Mouse (Mus musculus): Measurements from ENCODE around the gene 9030025P20Rik. TPM values are rescaled to one million over a fixed set of nuclear protein-coding genes. Genes with fewer than 3 reads are reported as not detected.
"Not testable (repeated sequence)": the region's sequence is repeated elsewhere in the genome, so short reads cannot be mapped to it uniquely, and the experiment has no call there.

The 9030025P20Rik gene
- total RNA-seq, 4 experiments from 2014 or later = 5.1 to 13.6 (median 9.7) TPM

DNA sequence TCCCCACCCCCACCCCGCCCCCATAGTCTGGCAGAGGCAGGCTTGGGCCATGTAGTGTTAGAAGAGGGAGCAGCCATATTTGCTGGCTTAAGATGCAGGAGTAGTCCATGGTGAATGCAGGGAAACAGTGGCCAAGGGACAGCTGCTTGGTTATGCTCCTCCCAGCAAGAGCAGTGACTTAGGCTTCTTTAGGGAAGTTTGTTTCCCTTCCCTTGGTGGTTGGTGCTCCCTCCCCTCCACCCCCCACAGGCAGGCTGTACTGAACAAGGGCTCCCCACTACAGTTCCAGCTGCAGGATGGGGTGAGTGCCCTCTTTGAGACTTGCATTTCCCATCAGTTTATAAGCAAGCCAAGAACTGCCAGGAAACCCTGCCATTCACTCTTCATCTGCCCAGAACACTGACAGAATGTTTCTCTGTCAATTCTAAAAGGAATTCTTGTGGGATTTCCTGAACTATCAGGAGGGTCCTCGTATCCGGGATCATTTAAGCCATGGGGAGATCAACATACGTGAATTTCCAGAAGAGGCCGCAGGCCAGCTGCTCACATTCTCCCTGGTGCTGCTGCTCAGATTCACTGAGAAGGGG, 11.9 kb downstream of the 9030025P20Rik start:
- not testable (repeated sequence) for DNase-seq

DNA sequence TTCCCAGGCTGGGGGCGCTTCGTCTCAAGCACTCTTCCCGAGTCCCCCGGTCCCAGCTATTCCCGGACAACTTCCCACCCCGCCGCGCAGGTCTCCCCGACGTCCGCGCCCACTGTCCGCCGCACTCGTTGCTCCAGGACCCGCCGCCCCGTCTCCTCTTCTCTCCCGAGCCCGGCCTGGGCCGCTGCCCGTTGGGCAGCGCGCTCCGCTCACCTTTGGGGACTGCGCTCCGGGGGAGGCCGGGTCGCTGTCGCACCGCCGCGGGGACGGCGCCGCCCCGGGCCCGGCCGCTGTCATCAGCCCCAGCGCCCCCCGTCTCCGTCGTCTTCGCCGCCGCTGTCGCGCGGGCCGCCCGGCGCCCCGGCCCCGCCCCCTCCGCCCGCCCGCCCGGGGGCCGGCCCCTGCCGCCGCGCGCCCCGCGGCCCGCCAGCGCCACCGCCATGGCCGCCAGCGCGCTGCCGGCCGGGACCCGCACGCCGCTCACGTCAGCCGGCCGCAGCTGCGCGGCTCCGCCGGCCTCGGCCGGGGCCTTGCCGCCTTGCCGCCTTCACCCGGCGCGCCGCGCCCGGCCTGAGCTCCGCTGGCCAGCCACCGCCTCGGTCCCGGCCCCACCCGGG, 14.4 kb downstream of the 9030025P20Rik start:
- not testable (repeated sequence) for DNase-seq

DNA sequence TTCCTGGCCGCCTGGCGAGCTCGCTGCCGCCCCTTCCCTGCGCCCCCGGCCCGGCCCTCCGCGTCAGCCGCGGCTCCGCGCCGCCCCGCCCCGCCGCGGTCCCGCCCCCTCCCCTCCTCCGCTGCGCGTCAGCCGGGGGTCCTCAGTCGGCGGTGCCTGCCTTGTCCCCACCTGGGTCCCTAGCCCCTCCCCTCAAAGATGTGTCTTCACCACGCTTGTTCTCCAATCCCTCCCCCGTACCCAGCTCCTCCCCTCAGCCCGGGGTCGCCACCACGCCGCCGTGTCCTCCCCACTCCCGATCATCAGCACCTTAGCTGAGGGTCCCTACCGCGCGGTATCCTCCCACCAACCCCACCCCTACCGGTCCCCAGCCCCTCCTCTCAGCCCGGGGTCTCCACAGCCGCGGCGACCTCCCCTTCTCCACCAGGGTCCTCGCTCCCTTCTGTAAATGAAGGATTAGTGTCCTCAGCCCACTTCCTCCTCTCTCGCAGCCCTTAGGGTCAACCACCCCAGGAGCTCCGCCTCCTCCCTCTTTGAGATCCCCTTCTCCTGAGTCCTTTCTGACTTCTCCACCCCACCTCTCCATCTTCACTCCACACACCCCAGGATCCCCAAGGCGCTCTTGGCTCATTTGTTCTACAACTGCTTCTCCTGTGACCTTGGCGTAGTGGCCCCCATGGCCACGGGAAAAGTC, 15.0 kb downstream of the 9030025P20Rik start:
- not testable (repeated sequence) for DNase-seq

DNA sequence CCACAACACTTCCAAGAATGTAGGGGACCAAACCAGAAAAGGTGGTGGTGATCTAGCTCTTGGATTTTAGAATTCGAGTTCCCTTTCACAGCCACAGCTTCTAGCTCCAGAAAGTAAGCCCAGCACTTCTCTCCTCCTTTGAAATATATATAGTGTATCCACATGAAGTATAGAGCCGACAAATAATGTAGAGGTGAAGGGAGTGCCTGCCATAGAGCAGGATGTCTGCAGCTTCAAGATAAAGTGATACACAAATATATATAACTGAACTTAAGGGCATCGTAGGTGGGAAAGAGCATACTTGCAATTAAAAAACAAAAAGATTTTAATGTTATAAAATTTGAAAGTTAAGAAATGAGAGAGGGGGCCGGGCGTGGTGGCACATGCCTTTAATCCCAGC, 15.9 kb downstream of the 9030025P20Rik start:
- not testable (repeated sequence) for DNase-seq

DNA sequence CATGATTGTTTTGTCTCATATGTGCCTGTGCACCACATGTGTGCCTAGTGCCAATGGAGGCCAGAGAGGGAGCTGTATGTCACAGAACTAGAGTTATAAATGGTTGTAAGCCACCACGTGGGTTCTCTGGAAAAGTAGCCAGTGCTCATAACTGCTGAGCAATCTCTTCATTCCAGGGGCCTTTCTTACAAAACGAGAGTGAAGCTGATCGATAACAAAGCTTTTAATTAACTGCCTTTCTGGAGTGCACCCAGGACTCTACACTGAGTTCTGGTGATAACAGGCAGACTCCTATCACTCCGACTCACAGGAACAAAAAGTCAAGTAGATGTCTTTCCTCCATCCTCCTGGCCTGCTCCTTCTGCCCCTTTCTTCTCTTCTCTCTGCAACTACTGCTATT, 21.8 kb downstream of the 9030025P20Rik start:
- not testable (repeated sequence) for DNase-seq

DNA sequence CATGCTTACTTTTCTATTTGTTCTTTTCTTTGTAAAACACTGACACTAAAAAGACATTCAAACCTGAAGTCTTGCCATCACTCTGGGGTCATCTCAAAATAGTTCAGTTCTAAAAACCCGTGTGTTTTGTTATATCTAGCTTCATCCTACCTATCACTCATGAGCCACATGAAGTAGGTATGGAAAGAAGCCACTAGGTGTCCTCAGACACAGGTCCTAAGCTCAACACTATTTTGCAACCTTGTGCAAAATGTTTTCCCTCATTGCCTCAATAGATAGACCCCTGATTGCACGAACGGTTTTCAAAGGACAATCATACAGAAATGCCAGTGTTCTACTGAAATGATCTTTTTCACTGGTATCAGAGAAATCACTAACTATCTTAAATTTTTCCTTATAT, 30.8 kb downstream of the 9030025P20Rik start:
- DNase-seq = not testable (repeated sequence)

DNA sequence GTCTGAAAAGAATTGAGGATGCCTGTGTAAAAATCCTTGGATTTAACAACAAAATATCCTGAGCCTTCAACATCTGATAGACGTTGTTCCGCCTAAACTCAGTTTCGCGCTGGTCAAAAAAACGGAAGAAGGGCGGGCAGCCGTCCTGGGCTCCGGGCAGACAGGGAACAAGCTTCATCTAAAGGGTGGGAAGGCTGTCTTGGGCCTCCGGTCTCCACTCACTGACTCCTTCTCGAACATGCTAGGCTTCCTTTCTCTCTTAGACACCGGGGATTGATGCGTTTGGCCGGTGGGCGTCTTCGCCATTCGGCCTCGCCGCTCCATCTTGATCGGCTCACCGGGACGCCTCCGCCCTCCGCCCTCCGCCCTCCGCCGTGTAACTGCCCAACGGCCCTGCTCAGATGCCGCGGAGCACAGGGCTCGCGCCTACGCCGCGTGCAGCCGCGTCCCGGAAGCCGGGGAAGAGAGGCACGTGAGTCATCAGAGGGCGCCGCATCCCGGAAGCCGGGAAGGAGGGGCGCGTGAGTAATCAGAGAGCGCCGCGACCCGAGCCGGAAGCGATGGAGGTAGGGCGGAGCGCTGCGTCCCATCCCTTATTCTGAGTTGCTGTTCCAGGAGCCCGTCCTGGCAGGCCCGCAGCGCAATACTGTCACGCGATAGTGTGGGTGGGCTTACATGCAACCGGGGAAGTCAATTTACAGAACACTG, 31.6 kb downstream of the 9030025P20Rik start, which contains the start of gene Gm3435:
Gm3435 (plus strand) TSS at position 471 of the 708 bp plus-strand sequence.
- DNase-seq = not testable (repeated sequence)

DNA sequence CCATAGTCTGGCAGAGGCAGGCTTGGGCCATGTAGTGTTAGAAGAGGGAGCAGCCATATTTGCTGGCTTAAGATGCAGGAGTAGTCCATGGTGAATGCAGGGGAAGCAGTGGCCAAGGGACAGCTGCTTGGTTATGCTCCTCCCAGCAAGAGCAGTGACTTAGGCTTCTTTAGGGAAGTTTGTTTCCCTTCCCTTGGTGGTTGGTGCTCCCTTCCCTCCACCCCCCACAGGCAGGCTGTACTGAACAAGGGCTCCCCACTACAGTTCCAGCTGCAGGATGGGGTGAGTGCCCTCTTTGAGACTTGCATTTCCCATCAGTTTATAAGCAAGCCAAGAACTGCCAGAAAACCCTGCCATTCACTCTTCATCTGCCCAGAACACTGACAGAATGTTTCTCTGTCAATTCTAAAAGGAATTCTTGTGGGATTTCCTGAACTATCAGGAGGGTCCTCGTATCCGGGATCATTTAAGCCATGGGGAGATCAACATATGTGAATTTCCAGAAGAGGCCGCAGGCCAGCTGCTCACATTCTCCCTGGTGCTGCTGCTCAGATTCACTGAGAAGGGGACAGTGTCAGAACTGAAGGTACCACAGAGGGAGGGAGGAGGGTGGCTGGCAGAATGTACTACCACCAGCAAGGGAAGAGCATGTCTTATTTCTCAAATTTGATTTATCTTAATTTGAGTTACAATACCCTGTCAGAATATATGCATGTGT, 43.4 kb downstream of the 9030025P20Rik start:
- peak; percentile 11 for DNase-seq

DNA sequence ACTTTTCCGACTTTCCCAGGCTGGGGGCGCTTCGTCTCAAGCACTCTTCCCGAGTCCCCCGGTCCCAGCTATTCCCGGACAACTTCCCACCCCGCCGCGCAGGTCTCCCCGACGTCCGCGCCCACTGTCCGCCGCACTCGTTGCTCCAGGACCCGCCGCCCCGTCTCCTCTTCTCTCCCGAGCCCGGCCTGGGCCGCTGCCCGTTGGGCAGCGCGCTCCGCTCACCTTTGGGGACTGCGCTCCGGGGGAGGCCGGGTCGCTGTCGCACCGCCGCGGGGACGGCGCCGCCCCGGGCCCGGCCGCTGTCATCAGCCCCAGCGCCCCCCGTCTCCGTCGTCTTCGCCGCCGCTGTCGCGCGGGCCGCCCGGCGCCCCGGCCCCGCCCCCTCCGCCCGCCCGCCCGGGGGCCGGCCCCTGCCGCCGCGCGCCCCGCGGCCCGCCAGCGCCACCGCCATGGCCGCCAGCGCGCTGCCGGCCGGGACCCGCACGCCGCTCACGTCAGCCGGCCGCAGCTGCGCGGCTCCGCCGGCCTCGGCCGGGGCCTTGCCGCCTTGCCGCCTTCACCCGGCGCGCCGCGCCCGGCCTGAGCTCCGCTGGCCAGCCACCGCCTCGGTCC, 45.7 kb downstream of the 9030025P20Rik start:
- not testable (repeated sequence) for DNase-seq

DNA sequence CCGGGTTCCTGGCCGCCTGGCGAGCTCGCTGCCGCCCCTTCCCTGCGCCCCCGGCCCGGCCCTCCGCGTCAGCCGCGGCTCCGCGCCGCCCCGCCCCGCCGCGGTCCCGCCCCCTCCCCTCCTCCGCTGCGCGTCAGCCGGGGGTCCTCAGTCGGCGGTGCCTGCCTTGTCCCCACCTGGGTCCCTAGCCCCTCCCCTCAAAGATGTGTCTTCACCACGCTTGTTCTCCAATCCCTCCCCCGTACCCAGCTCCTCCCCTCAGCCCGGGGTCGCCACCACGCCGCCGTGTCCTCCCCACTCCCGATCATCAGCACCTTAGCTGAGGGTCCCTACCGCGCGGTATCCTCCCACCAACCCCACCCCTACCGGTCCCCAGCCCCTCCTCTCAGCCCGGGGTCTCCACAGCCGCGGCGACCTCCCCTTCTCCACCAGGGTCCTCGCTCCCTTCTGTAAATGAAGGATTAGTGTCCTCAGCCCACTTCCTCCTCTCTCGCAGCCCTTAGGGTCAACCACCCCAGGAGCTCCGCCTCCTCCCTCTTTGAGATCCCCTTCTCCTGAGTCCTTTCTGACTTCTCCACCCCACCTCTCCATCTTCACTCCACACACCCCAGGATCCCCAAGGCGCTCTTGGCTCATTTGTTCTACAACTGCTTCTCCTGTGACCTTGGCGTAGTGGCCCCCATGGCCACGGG, 46.4 kb downstream of the 9030025P20Rik start:
- DNase-seq = not testable (repeated sequence)

DNA sequence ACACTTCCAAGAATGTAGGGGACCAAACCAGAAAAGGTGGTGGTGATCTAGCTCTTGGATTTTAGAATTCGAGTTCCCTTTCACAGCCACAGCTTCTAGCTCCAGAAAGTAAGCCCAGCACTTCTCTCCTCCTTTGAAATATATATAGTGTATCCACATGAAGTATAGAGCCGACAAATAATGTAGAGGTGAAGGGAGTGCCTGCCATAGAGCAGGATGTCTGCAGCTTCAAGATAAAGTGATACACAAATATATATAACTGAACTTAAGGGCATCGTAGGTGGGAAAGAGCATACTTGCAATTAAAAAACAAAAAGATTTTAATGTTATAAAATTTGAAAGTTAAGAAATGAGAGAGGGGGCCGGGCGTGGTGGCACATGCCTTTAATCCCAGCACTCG, 47.2 kb downstream of the 9030025P20Rik start:
- not testable (repeated sequence) for DNase-seq

DNA sequence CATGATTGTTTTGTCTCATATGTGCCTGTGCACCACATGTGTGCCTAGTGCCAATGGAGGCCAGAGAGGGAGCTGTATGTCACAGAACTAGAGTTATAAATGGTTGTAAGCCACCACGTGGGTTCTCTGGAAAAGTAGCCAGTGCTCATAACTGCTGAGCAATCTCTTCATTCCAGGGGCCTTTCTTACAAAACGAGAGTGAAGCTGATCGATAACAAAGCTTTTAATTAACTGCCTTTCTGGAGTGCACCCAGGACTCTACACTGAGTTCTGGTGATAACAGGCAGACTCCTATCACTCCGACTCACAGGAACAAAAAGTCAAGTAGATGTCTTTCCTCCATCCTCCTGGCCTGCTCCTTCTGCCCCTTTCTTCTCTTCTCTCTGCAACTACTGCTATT, 53.1 kb downstream of the 9030025P20Rik start:
- DNase-seq = not testable (repeated sequence)

DNA sequence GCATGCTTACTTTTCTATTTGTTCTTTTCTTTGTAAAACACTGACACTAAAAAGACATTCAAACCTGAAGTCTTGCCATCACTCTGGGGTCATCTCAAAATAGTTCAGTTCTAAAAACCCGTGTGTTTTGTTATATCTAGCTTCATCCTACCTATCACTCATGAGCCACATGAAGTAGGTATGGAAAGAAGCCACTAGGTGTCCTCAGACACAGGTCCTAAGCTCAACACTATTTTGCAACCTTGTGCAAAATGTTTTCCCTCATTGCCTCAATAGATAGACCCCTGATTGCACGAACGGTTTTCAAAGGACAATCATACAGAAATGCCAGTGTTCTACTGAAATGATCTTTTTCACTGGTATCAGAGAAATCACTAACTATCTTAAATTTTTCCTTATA, 62.2 kb downstream of the 9030025P20Rik start:
- not testable (repeated sequence) for DNase-seq

Other genes starting within 250 kb of the 9030025P20Rik start
- gene Wdr27, start 35.3 kb upstream of the 9030025P20Rik start, total RNA-seq (2022) = 1 to 10 TPM; 3.5 to 9.7 (median 6.9) TPM
- gene 1600012H06Rik, start 35.3 kb upstream of the 9030025P20Rik start, total RNA-seq (2022) = 10 to 100 TPM; 24.5 to 49.4 (median 38.0) TPM
- 10 to 100 TPM; 47.7 to 55.8 (median 50.2) TPM for gene Phf10, start 17.2 kb upstream of the 9030025P20Rik start, total RNA-seq (2022)
- gene Gm3417, start 322 bp downstream of the 9030025P20Rik start, total RNA-seq (2022) = not detected
- gene Gm3435, start 31.7 kb downstream of the 9030025P20Rik start, total RNA-seq (2022) = 1 to 10 TPM; 4.0 to 7.9 (median 5.5) TPM
- gene Ermard, start 62.7 kb downstream of the 9030025P20Rik start, total RNA-seq (2022) = 100 to 1,000 TPM in 1 of 4 experiments, 10 to 100 TPM in 3; 50.9 to 112 (median 71.7) TPM
- gene Tcte3, start 63.0 kb downstream of the 9030025P20Rik start, total RNA-seq (2022) = 1 to 10 TPM in 2 of 4 experiments, under 1 TPM in 2; 0.41 to 4.8 (median 1.6) TPM
- gene Gm3448, start 63.1 kb downstream of the 9030025P20Rik start, total RNA-seq (2022) = 1 to 10 TPM; 4.1 to 8.1 (median 5.4) TPM

Measured in adrenal gland, adult 8-10 months (tissue).